Mouse (Mus musculus) embryo, embryonic 9.5 days (tissue): Measurements from ENCODE around the gene Slc1a1.

ENCODE experiments used
- DNase-seq: peaks from one replicate; pipeline ENCODE4 v3.0.0-alpha.2; 2017; ENCODE audit errors: extremely low spot score

Gene Slc1a1

GRCm38 (mm10) chr19:28852001-28852400 lies 17.2 kb downstream of the Slc1a1 start:
- DNase-seq, result no peak

DNA sequence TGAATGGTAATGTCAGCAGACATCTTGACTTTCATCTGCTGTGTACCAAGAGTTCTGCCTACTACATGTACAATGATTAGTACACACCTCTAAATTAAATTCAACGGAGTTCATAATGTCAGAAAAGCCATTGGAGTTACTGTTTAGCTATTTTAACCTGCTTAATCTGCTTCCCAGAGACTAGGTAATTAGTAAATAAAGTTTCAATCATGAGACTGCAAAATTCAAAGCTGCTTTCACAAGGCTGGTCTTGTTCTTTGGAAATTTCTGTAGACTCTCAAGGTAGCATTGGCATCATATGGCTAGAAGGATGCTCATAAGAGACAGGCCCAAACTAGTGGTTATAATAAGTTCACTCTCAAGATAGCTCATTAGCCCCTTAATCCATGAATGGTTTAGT lies 20.0 kb downstream of the Slc1a1 start:
- DNase-seq, result no peak

- no peak for DNase-seq
These were observed 25.4 kb downstream of the Slc1a1 start for GRCm38 (mm10) chr19:28860246-28860645.

DNA sequence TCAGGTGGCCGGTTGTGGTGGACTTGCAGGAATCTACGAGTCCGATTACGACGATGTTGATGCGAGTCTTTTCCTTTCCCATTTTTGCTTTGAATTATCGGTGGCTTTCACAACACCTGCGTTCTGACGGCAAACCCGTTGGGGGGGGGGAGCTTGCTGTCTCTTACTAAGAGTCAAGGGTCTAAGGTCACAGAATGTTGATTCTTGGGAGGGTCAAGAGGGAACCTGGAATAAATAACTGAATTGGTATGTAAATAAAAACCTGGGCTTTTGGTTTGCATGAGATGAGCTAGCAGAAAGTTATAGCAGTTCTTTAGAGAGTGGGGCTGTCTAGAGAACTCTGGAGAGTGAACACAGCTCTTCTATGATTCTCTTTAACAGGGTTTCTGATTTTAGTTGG lies 28.8 kb downstream of the Slc1a1 start:
- DNase-seq, result no peak

- no peak for DNase-seq
These were observed 30.1 kb downstream of the Slc1a1 start for GRCm38 (mm10) chr19:28864981-28865380.

DNA sequence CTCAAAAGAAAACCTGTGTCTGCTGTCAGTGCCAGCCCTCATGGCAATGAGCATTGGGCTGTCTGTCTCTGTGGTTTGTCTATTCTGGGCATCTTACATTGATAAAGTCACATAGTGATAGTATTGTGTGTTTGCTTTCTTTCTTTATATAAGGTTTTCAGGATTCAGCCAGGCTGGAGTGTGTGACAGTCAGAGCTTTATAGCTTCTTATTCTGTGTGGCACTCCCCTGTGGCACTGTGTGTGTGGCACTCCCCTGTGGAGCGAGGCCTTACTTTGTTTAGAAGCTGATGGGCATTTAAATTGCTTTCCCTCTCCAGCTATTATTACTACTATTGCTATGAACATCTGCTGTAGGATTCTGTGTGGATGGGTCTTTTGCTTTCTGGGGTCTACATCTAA lies 30.7 kb downstream of the Slc1a1 start:
- DNase-seq, result no peak

- no peak for DNase-seq
These were observed 34.5 kb downstream of the Slc1a1 start for GRCm38 (mm10) chr19:28869251-28869855.

- no peak for DNase-seq
These were observed 35.5 kb downstream of the Slc1a1 start for GRCm38 (mm10) chr19:28870351-28870750.

DNA sequence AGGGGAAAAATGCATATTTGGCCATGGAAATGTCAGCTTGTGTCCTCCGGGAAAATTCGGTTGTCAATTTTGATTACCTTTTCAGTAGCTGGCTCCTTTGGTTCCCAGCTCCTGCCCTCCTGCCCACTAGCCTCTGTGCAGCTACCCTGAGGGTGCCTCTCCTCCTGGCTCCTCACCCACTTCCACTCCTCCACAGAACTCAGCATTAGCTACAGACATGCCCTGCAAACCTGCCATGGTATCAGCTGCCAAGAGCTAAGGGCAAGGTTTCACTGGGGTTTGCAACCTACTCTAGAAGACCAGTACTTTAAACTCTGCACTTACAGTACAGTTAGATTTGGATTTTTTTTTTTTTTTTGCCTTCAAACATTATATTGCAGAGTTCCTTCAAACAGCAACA lies 44.6 kb downstream of the Slc1a1 start:
- DNase-seq, result no peak

DNA sequence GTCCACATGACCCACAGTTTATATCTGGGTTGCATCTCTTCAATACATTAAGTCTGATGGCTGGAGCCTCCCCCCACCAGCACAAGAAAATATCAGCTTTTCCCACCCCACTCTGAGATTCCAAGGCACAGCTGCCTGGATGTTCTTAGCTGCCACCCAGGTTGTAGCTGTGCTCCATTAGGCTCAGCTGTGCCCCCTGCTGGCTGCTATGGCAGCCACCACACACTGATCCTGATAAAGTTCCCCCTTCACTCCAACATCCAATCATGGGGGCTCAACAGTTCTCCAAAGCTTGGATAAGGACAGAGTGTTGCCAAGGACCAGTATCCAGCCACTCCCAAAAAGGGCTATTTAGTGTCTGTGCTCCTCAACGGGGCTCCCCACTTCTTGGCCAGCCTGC lies 48.3 kb downstream of the Slc1a1 start:
- peak; percentile 40 for DNase-seq

DNA sequence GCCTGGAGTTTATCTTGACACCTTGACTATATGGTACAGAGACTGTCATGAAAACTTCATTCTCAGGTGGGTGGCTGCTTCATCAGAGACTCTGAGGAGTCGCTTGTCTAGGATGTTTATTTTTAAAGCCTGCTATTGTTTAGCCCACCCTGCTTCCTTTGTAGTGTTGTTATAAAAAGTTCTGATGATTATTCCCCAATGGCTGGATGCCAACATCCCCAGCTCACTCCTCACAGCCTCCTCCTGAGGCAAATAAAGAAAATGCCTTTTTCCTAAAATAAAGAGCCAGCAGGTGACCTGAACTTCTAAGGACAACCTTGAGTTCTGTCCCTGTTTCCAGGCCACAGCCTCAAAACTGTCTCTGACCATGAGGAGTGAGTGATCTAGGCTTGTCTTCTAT lies 53.6 kb downstream of the Slc1a1 start:
- DNase-seq, result no peak

GRCm38 (mm10) chr19:28889251-28889650 lies 54.4 kb downstream of the Slc1a1 start:
- DNase-seq, result no peak

DNA sequence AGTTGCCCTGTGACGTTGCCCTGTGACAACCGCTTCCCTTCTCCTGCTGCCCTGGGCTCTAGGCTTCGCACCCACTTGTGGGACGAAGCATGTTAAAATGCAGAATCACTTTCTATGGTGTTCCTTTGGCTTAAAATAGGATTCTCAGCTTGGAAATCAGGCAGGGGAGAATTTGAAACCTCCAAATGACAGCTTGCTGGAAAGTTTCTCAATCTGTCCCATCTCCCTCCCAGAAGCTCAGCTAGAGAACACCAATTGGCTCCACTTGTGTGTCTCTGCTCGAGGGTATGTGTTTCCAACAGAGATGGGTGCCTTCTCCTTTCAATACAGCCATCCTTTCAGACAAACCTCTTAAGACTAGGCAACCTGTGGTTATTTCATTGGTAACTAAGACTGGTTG lies 56.4 kb downstream of the Slc1a1 start:
- no peak for DNase-seq

- DNase-seq, result no peak
These were observed 57.0 kb downstream of the Slc1a1 start for GRCm38 (mm10) chr19:28891864-28892263.

DNA sequence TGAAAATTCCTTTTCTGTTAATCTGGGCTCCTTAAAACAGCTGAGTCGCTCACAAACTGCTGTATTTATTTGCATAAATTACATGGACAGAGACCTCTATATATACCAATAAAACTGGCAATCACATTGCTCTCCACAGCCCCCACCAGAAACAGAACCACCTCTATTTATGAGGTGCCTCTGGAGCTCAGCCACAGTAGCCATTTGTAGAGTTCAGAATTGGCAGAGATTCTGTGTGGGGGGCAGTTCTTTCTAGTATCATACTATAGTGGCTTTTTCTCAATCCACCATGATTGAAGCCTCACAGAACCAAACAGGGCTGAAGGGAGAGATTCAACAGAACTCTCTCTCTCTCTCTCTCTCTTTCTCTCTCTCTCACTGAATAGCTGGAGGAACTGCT lies 61.8 kb downstream of the Slc1a1 start:
- no peak for DNase-seq

- DNase-seq, result no peak
These were observed 62.6 kb downstream of the Slc1a1 start for GRCm38 (mm10) chr19:28897497-28897896.

DNA sequence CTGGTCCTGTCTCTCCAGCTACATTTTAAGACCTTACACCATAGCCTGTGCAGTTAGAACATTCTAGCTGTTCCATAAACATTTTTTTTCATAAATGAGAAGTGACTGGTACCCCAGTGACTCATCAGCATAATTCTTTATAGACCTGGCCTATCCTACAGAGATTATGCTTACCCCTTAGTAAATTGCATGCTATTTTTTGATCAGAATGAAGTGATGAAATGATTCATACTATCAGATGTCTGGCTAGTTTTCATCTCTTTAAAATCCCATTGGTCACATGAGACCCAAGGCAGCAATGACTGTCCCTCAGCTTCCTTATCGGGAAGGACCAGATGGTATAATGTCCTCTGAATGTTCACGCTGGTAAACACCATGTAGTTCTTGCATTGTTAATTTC lies 65.9 kb downstream of the Slc1a1 start:
- DNase-seq, result no peak

DNA sequence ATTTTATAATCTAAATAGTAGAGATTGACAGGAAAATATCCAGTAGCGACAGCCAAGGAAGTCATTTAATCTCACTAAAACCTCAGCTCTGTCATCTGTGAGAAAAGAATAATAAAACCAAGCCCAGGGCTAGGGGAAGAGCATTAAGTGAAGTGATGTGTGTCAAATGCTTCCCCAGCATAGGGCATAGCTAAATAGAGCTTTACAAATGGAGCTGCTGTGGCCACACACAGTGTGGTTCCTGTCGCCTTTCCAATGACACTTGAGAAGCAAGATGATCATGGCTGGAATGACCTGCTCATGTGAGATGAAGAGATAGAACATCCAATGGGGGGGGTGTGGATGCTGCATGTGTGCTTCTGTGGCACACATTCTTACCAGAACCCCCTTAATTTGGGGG lies 67.3 kb downstream of the Slc1a1 start:
- DNase-seq, result no peak

DNA sequence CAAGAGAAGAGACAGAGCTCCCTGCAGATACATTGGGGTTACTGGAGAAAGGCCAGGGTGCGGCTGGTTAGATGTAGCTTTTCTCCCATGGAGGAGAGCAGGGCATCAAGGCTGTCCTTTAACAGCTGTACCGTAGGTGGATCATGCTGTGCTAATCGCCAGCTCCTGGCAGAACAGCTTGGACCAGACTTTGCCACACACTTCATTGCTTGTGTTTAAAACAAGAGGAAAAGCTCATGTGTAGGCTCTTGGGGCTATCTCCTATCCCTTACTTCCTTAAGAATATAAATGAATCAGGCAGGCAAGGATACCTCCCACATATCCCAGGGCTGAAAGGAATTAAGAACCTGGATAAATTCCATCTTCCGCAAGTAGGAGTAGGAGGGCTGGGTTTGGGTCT lies 68.0 kb downstream of the Slc1a1 start:
- DNase-seq, result no peak

- DNase-seq, result no peak
These were observed 68.8 kb downstream of the Slc1a1 start for GRCm38 (mm10) chr19:28903536-28904119.

DNA sequence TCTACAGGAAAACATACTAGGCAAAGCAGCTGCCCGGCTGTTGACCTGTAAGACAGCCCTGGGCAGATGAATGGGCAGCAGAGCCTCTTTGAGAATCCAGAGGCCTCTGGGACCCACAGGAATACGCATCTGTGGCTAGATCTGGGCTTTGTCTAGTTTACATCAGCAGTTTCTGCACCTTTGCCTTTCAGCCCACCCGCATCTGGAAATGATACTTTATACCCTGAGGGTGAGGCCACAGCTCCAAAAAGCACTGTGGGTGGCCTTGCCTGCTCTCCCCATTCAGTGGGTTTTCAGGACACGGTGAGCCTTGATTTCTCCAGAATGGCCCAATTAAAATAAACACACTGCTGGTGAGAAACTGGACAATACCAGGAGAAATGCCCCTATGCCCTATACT lies 73.3 kb downstream of the Slc1a1 start:
- no peak for DNase-seq

GRCm38 (mm10) chr19:28908693-28909092 lies 73.8 kb downstream of the Slc1a1 start:
- no peak for DNase-seq

DNA sequence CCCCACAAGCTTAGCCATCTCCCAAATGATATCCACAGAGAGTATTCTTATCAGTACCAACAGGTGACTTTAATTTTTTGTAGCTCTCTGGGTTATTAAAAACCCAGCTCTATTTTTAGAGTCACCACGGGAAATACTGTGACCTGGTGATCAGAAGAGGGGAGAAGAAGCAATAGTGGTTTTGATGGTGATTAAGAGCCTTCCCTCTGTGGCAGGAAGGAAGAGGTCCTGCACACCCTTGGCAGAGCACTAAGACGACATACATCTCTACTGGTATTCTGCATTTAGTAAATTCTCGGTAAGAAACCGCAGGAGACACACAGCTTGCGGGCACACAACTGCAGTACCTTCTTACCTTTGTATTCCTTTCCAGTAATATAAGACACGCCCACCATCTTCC lies 79.7 kb downstream of the Slc1a1 start:
- DNase-seq, result no peak

DNA sequence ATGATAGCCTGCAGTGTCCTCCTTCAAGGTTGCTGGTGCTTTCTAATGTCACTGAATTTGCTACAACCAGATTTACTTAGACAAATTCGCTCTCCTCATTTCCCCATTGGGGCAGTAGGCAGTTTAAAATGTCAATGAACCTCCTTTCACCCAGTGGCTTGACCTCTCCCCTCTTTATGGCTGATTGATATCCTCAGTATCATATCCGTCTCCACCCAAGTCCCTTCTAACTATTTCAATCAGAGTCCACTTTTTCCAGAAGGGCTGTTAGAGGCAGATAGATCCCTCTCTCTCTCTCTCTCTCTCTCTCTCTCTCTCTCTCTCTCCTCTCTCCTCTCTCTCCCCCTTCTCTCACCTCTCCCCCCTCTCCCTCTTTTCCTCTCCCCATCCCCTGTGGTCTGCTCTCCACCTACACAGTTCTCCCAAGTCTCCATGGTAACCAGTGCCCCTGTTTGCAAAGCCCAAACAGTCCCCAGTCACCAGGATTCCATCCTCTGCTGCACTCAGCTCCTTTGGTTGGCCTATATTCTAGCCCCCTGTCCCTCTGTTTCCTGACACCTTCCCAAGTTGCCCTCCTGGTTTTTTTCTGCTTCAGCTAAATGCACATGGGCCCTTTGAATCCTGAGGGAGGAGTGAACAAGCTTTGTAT lies 80.9 kb downstream of the Slc1a1 start:
- DNase-seq, result peak; percentile 11
